20 mouse cellular contexts compared by ENCODE assay signal in the genomic region with DNA sequence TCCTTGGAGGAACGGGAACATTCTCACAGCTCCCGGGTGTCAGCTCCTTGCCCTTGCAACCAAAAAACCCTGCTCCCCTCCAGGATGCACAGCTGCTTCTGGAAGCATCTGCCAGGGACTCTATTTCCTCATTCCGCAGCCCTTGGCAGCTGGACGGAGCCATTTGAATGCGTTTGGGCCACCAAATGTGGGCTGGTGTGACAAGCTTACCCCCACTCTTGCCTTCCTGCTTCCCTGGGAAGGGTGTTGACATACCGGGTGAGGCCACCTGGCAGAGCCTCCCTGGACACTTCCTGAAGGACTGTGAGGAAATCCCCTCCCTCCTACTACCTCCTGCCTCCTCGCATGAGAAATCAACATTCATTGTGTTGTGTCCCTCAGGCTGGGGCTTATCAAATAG. TPM values are rescaled to one million over a fixed set of nuclear protein-coding genes. Genes with fewer than 3 reads are reported as not detected.
DNase-seq lines count a peak whose midpoint lies in the region; ATAC-seq and TF ChIP-seq lines count a peak whose summit lies in the region.
"Had no signal": no experiment of that assay in that cellular context is flagged by ENCODE, and none has a peak within 500 bp of the region (broad histone marks: within the 10 kb centered on the region; RNA-seq: fewer than 3 reads in every experiment).

No protein-coding gene starts in this region.

- 37% methylated on average over 7 of the region's 7 CpGs for WGBS in heart, embryonic 11.5 days (ENCODE audit: insufficient replicate concordance)
- 15% methylated on average over 7 of the region's 7 CpGs for WGBS in lung, postnatal 0 days
- 75% methylated on average over 7 of the region's 7 CpGs for WGBS in forebrain, postnatal 0 days

- peak; percentile 29 to 54 for DNase-seq in heart, adult 18-20 months
- peak; percentile 39 for DNase-seq in fat pad, adult 2 months (ENCODE audit: extremely low read depth, low read depth, low spot score)
- DNase-seq in heart, postnatal 14 days = peak; percentile 29 to 31
- DNase-seq in lung, postnatal 0 days (ENCODE audit: low spot score) = peak; percentile 40
- no peak for DNase-seq in right cerebral cortex, postnatal 14 days
- DNase-seq in forebrain, postnatal 0 days = no peak
- DNase-seq: cerebellum, postnatal 14 days; kidney, adult 8-10 months; liver had no signal

- H3K27me3 ChIP-seq in heart, embryonic 11.5 days (ENCODE audit: control insufficient read depth, insufficient read depth, low read length) = no peaks in the 10 kb centered on the region
- no peaks in the 10 kb centered on the region for H3K27me3 ChIP-seq in lung, postnatal 0 days (replicated peaks; ENCODE audit: insufficient read depth, low read length)
- H3K27me3 ChIP-seq in forebrain, postnatal 0 days (ENCODE audit: insufficient read depth, low read length) = no peaks in the 10 kb centered on the region
- H3K27me3 ChIP-seq: heart, embryonic 13.5 days; hindbrain, embryonic 13.5 days; midbrain, embryonic 13.5 days had no signal

- intact Hi-C loops in heart, postnatal 14 days (cut with DNase I) = no loop called here

- no peak overlapping the region for H3K9ac ChIP-seq in heart, embryonic 11.5 days (ENCODE audit: low read depth, low read length)
- H3K9ac ChIP-seq in lung, postnatal 0 days (replicated peaks; ENCODE audit: low read depth) = no peak overlapping the region
- H3K9ac ChIP-seq in forebrain, postnatal 0 days = no peak overlapping the region
- H3K9ac ChIP-seq: heart, embryonic 13.5 days; hindbrain, embryonic 13.5 days; midbrain, embryonic 13.5 days had no signal

- no peaks in the 10 kb centered on the region for H3K9me3 ChIP-seq in heart, embryonic 11.5 days (replicated peaks; ENCODE audit: control insufficient read depth, low read length)
- H3K9me3 ChIP-seq in lung, postnatal 0 days (ENCODE audit: low read length) = no peaks in the 10 kb centered on the region
- no peaks in the 10 kb centered on the region for H3K9me3 ChIP-seq in forebrain, postnatal 0 days (ENCODE audit: low read length)
- H3K9me3 ChIP-seq: heart, embryonic 13.5 days; hindbrain, embryonic 13.5 days; midbrain, embryonic 13.5 days had no signal

- H3K4me3 ChIP-seq in heart, embryonic 11.5 days (ENCODE audit: low read depth, low read length) = no peak overlapping the region
- no peak overlapping the region for H3K4me3 ChIP-seq in lung, postnatal 0 days (ENCODE audit: low read depth, low read length)
- H3K4me3 ChIP-seq in forebrain, postnatal 0 days (ENCODE audit: low read depth, low read length) = no peak overlapping the region
- H3K4me3 ChIP-seq: heart, embryonic 13.5 days; hindbrain, embryonic 13.5 days; midbrain, embryonic 13.5 days; myocyte had no signal

- no peaks in the 10 kb centered on the region for H3K36me3 ChIP-seq in heart, embryonic 11.5 days (ENCODE audit: control insufficient read depth, insufficient read depth, low read length)
- H3K36me3 ChIP-seq in lung, postnatal 0 days (ENCODE audit: insufficient read depth, low read length) = no peaks in the 10 kb centered on the region
- H3K36me3 ChIP-seq in forebrain, postnatal 0 days (ENCODE audit: insufficient read depth) = no peaks in the 10 kb centered on the region
- H3K36me3 ChIP-seq: heart, embryonic 13.5 days; hindbrain, embryonic 13.5 days; midbrain, embryonic 13.5 days had no signal

- no peak overlapping the region for H3K27ac ChIP-seq in heart, embryonic 11.5 days (ENCODE audit: low read depth, low read length)
- H3K27ac ChIP-seq in lung, postnatal 0 days (ENCODE audit: low read length) = no peak overlapping the region
- H3K27ac ChIP-seq in forebrain, postnatal 0 days (ENCODE audit: low read depth, low read length) = no peak overlapping the region
- H3K27ac ChIP-seq: heart, embryonic 13.5 days; hindbrain, embryonic 13.5 days; macrophage; midbrain, embryonic 13.5 days had no signal

- no peak overlapping the region for H3K4me2 ChIP-seq in heart, embryonic 11.5 days
- H3K4me2 ChIP-seq in lung, postnatal 0 days (replicated peaks; ENCODE audit: low read depth, low read length) = no peak overlapping the region
- H3K4me2 ChIP-seq in forebrain, postnatal 0 days (ENCODE audit: low read depth) = no peak overlapping the region
- H3K4me2 ChIP-seq: heart, embryonic 13.5 days; hindbrain, embryonic 13.5 days; midbrain, embryonic 13.5 days had no signal

- H3K4me1 ChIP-seq in heart, embryonic 11.5 days (ENCODE audit: control insufficient read depth, insufficient read depth, low read length) = no peaks in the 10 kb centered on the region
- peaks cover 4% of the 10 kb centered on the region for H3K4me1 ChIP-seq in lung, postnatal 0 days (ENCODE audit: insufficient read depth, low read depth, low read length)
- no peaks in the 10 kb centered on the region for H3K4me1 ChIP-seq in forebrain, postnatal 0 days (ENCODE audit: insufficient read depth)
- H3K4me1 ChIP-seq: heart, embryonic 13.5 days; hindbrain, embryonic 13.5 days; midbrain, embryonic 13.5 days had no signal

- TF ChIP-seq CTCF in lung, postnatal 0 days (IDR thresholded peaks at IDR 0.05) = no peak
- no peak for TF ChIP-seq CTCF in forebrain, postnatal 0 days (IDR thresholded peaks at IDR 0.05; ENCODE audit: low read depth)

- no peak for ATAC-seq in heart, embryonic 11.5 days (replicated peaks; ENCODE audit: insufficient number of reproducible peaks, low FRiP score, low TSS enrichment)
- peak; percentile 37; the same call in 1 of the 2 replicates for ATAC-seq in lung, postnatal 0 days
- no peak for ATAC-seq in forebrain, postnatal 0 days
- ATAC-seq in cerebellum, adult (ENCODE audit: insufficient number of reproducible peaks, low FRiP score, low TSS enrichment) = no peak
- ATAC-seq: forebrain, embryonic 16.5 days; midbrain, embryonic 13.5 days had no signal

- TF ChIP-seq EP300 in lung, postnatal 0 days (IDR thresholded peaks at IDR 0.05) = no peak

RNA-seq across cellular contexts. Expression of a gene that starts 49.3 kb away (rescaled TPM):
- not detected for total RNA-seq in heart, adult 18-20 months (2021)
- not detected in 2 replicates for polyA plus RNA-seq in heart, embryonic 11.5 days (2014; fragmentation: Nextera tagmentation; extraction: Ambion mirVana)
- total RNA-seq in heart, postnatal 14 days (2021) = not detected
- polyA plus RNA-seq in lung, postnatal 0 days (2015; fragmentation: Nextera tagmentation; extraction: Ambion mirVana) = 1.7 and 1.8 TPM in 2 replicates
- 0.08 and 0.86 TPM in 2 replicates for total RNA-seq in forebrain, postnatal 0 days (2014; rRNA removed)
- polyA plus RNA-seq in forebrain, postnatal 0 days (2015; fragmentation: Nextera tagmentation; extraction: Ambion mirVana) = 0.05 and 0.38 TPM in 2 replicates
- total RNA-seq: neutrophil, adult 5-6 weeks had no signal
- polyA plus RNA-seq: macrophage, myocyte had no signal

RNA-seq across cellular contexts. Expression of a gene that starts 53.5 kb away (rescaled TPM):
- under 1 TPM in 1 of 2 experiments, not detected in 1; 0.30 TPM for total RNA-seq in heart, adult 18-20 months (2021)
- not detected in 2 replicates for polyA plus RNA-seq in heart, embryonic 11.5 days (2014; fragmentation: Nextera tagmentation; extraction: Ambion mirVana)
- total RNA-seq in heart, postnatal 14 days (2021) = not detected
- polyA plus RNA-seq in lung, postnatal 0 days (2015; fragmentation: Nextera tagmentation; extraction: Ambion mirVana) = 1.4 TPM in 2 replicates
- total RNA-seq in forebrain, postnatal 0 days (2014; rRNA removed) = not detected in 2 replicates
- polyA plus RNA-seq in forebrain, postnatal 0 days (2015; fragmentation: Nextera tagmentation; extraction: Ambion mirVana) = not detected in 2 replicates
- total RNA-seq: left cerebral cortex, postnatal 10 days had no signal
- polyA plus RNA-seq: C2C12; forebrain, embryonic 16.5 days; hindbrain, embryonic 13.5 days; midbrain, embryonic 13.5 days; myocyte had no signal

Comparison
In these comparisons a context has a peak if more than half of its experiments do, and no peak if none do; other contexts are left out.
1. DNase-seq: peak in heart, adult 18-20 months (2 of 2), fat pad, adult 2 months (single experiment), heart, postnatal 14 days (2 of 2) and lung, postnatal 0 days (single experiment); none in right cerebral cortex, postnatal 14 days (single experiment) and forebrain, postnatal 0 days (single experiment).